Mouse (Mus musculus) lung, embryonic 15.5 days (tissue): ENCODE data around the gene Nps. TPM values are rescaled to one million over a fixed set of nuclear protein-coding genes. Genes with fewer than 3 reads are reported as not detected.

Experiments
- ATAC-seq: fragments of 200-750 bp; cut with Nextera tagmentation; 2 replicates; pipeline ENCODE4 v1.8.0; 2017; ENCODE audit warnings: moderate number of reproducible peaks, borderline replicate concordance; ENCODE audit not compliant: low FRiP score, low TSS enrichment; ENCODE audit errors: extremely low read depth
- H3K27ac ChIP-seq: fragments of 300-500 bp; sonication (generic); 2 replicates; pipeline ENCODE4 v1.5.1; 2015; ENCODE audit warnings: moderate library complexity, mild to moderate bottlenecking, inconsistent platforms
- H3K27me3 ChIP-seq: fragments of 300-500 bp; sonication (generic); 2 replicates; pipeline ENCODE4 v1.6.1; 2015; ENCODE audit warnings: inconsistent platforms
- H3K36me3 ChIP-seq: fragments of 300-500 bp; sonication (generic); 2 replicates; pipeline ENCODE4 v1.6.1; 2015; ENCODE audit warnings: inconsistent platforms
- H3K4me1 ChIP-seq: fragments of 300-500 bp; sonication (generic); 2 replicates; pipeline ENCODE4 v1.6.1; 2015; ENCODE audit warnings: inconsistent platforms
- H3K4me2 ChIP-seq: fragments of 300-500 bp; sonication (generic); 2 replicates; pipeline ENCODE4 v1.6.1; 2015; ENCODE audit warnings: inconsistent platforms, mild to moderate bottlenecking, moderate library complexity
- H3K4me3 ChIP-seq: fragments of 300-500 bp; sonication (generic); 2 replicates; pipeline ENCODE4 v1.5.1; 2015; ENCODE audit warnings: mild to moderate bottlenecking, inconsistent platforms
- H3K9ac ChIP-seq: fragments of 300-500 bp; sonication (generic); 2 replicates; pipeline ENCODE4 v1.6.1; 2015; ENCODE audit warnings: inconsistent platforms
- H3K9me3 ChIP-seq: fragments of 300-500 bp; sonication (generic); 2 replicates; pipeline ENCODE4 v1.6.1; 2016; ENCODE audit warnings: inconsistent platforms
- WGBS: fragments of 180-500 bp; shearing (Covaris S2); methylation state at CpG from one replicate; pipeline ENCODE4 v1.1.7; 2015; 5-methylcytosine and 5-hydroxymethylcytosine counted together
- polyA plus RNA-seq: library from polyadenylated mRNA; unstranded; fragments of >200 nt; fragmentation: Nextera tagmentation; extraction: Ambion mirVana; gene quantifications from 2 replicates; pipeline ENCODE4 v1.2.1, GENCODE M21; 2015

Nps gene
- polyA plus RNA-seq, 1 experiment from 2014 or later: 0.24 TPM

- H3K27ac ChIP-seq: no peak overlapping the region
- no peaks in the 10 kb centered on the region for H3K36me3 ChIP-seq
- ATAC-seq: no peak
- WGBS: 76% methylated on average over 5 of the region's 5 CpGs
- no peaks in the 10 kb centered on the region for H3K27me3 ChIP-seq
- H3K4me1 ChIP-seq: no peaks in the 10 kb centered on the region
- no peak overlapping the region for H3K4me3 ChIP-seq
- H3K9me3 ChIP-seq: no peaks in the 10 kb centered on the region
- H3K4me2 ChIP-seq: no peak overlapping the region
- no peak overlapping the region for H3K9ac ChIP-seq
These were observed 12.1 kb upstream of the Nps start for GRCm38 (mm10) chr7:135246386-135246785.

- H3K9me3 ChIP-seq: no peaks in the 10 kb centered on the region
- 68% methylated on average over 2 of the region's 2 CpGs for WGBS
- H3K4me2 ChIP-seq: no peak overlapping the region
- H3K4me1 ChIP-seq: no peaks in the 10 kb centered on the region
- no peaks in the 10 kb centered on the region for H3K27me3 ChIP-seq
- no peak overlapping the region for H3K27ac ChIP-seq
- H3K36me3 ChIP-seq: no peaks in the 10 kb centered on the region
- H3K9ac ChIP-seq: no peak overlapping the region
- ATAC-seq: no peak
- no peak overlapping the region for H3K4me3 ChIP-seq
These were observed 5.3 kb upstream of the Nps start for GRCm38 (mm10) chr7:135253249-135253648.

- Histone ChIP-seq H3K27ac (no peak overlapping the region), H3K9me3 (no peaks in the 10 kb centered on the region), H3K36me3 (no peaks in the 10 kb centered on the region), H3K27me3 (no peaks in the 10 kb centered on the region), H3K9ac (no peak overlapping the region), H3K4me2 (no peak overlapping the region), H3K4me3 (no peak overlapping the region), H3K4me1 (no peaks in the 10 kb centered on the region)
- WGBS: 69% methylated on average over 2 of the region's 2 CpGs
- no peak for ATAC-seq
These were observed 4.1 kb upstream of the Nps start for GRCm38 (mm10) chr7:135254423-135254822.

- 81% methylated on average over 5 of the region's 5 CpGs for WGBS
- Histone ChIP-seq H3K27me3 (no peaks in the 10 kb centered on the region), H3K9ac (no peak overlapping the region), H3K9me3 (no peaks in the 10 kb centered on the region), H3K36me3 (no peaks in the 10 kb centered on the region), H3K4me2 (no peak overlapping the region), H3K27ac (no peak overlapping the region), H3K4me3 (no peak overlapping the region), H3K4me1 (no peaks in the 10 kb centered on the region)
- ATAC-seq: no peak
These were observed 12.5 kb downstream of the Nps start for GRCm38 (mm10) chr7:135271011-135271410.

- WGBS: 72% methylated on average over 3 of the region's 3 CpGs
These were observed 24.7 kb downstream of the Nps start for GRCm38 (mm10) chr7:135283212-135283611.

GRCm38 (mm10) chr7:135289976-135290375 is 31.5 kb downstream of the Nps start:
- Histone ChIP-seq H3K27ac (no peak overlapping the region), H3K27me3 (no peaks in the 10 kb centered on the region), H3K4me1 (no peaks in the 10 kb centered on the region), H3K9ac (no peak overlapping the region), H3K36me3 (no peaks in the 10 kb centered on the region), H3K4me3 (no peak overlapping the region), H3K4me2 (no peak overlapping the region), H3K9me3 (no peaks in the 10 kb centered on the region)
- WGBS: 88% methylated on average over 3 of the region's 3 CpGs
- no peak for ATAC-seq

More at GRCm38 (mm10) chr7:135283212-135283611, 24.7 kb downstream of the Nps start:
- Histone ChIP-seq H3K9me3 (no peaks in the 10 kb centered on the region), H3K27me3 (no peaks in the 10 kb centered on the region), H3K4me1 (no peaks in the 10 kb centered on the region), H3K4me3 (no peak overlapping the region), H3K4me2 (no peak overlapping the region), H3K27ac (no peak overlapping the region), H3K9ac (no peak overlapping the region), H3K36me3 (no peaks in the 10 kb centered on the region)
- ATAC-seq: no peak

GRCm38 (mm10) chr7:135291646-135292236 is 33.2 kb downstream of the Nps start:
- no peak overlapping the region for H3K9ac ChIP-seq
- H3K9me3 ChIP-seq: no peaks in the 10 kb centered on the region
- 78% methylated on average over 15 of the region's 15 CpGs for WGBS
- no peak for ATAC-seq
- no peaks in the 10 kb centered on the region for H3K27me3 ChIP-seq
- H3K27ac ChIP-seq: no peak overlapping the region
- H3K4me3 ChIP-seq: no peak overlapping the region
- no peaks in the 10 kb centered on the region for H3K36me3 ChIP-seq
- no peaks in the 10 kb centered on the region for H3K4me1 ChIP-seq
- H3K4me2 ChIP-seq: no peak overlapping the region

GRCm38 (mm10) chr7:135294498-135294897 is 36.0 kb downstream of the Nps start:
- ATAC-seq: no peak
- Histone ChIP-seq H3K4me3 (no peak overlapping the region), H3K27ac (no peak overlapping the region), H3K36me3 (no peaks in the 10 kb centered on the region), H3K9me3 (no peaks in the 10 kb centered on the region), H3K9ac (no peak overlapping the region), H3K4me2 (no peak overlapping the region), H3K27me3 (no peaks in the 10 kb centered on the region), H3K4me1 (no peaks in the 10 kb centered on the region)
- WGBS: 73% methylated on average over 3 of the region's 3 CpGs

GRCm38 (mm10) chr7:135304496-135304895 is 46.0 kb downstream of the Nps start:
- H3K4me2 ChIP-seq: no peak overlapping the region
- H3K27me3 ChIP-seq: no peaks in the 10 kb centered on the region
- no peak overlapping the region for H3K4me3 ChIP-seq
- no peaks in the 10 kb centered on the region for H3K9me3 ChIP-seq
- 86% methylated on average over 2 of the region's 2 CpGs for WGBS
- H3K4me1 ChIP-seq: no peaks in the 10 kb centered on the region
- no peak overlapping the region for H3K9ac ChIP-seq
- no peak for ATAC-seq
- H3K36me3 ChIP-seq: no peaks in the 10 kb centered on the region
- no peak overlapping the region for H3K27ac ChIP-seq

Other genes starting within 250 kb of the Nps start
- gene Foxi2, start 151.6 kb downstream of the Nps start, polyA plus RNA-seq: not detected in 2 replicates